Mouse (Mus musculus) spleen, postnatal 0 days (tissue): ENCODE measurements around the gene Nrp1. TPM values are rescaled to one million over a fixed set of nuclear protein-coding genes. Genes with fewer than 3 reads are reported as not detected.

Experiments used
- microRNA counts: library from miRNA; unstranded; fragments of <30 nt; microRNA quantifications from one replicate; lab custom pipeline; 2015
- polyA plus RNA-seq: library from polyadenylated mRNA; unstranded; fragments of >200 nt; fragmentation: Nextera tagmentation; extraction: Ambion mirVana; gene quantifications from 2 replicates; pipeline ENCODE4 v1.2.1, GENCODE M21; 2015

The Nrp1 gene
- polyA plus RNA-seq = 21.2 and 29.1 TPM in 2 replicates

GRCm38 (mm10) chr8:128358406-128358755 is at the start of gene Nrp1:
Nrp1 (plus strand) TSS chr8:128358604.

MicroRNA genes within 50 kb of the gene (microRNA counts, 519-probe panel; counts per million panel counts)
- microRNA mmu-miR-1903 (lab: Ali Mortazavi, UCI) = 88.3 counts per million
